Mouse (Mus musculus) hindbrain, postnatal 0 days (tissue): ENCODE data around the gene 1700029F12Rik. TPM values are rescaled to one million over a fixed set of nuclear protein-coding genes. Genes with fewer than 3 reads are reported as not detected.

Experiments used
- ATAC-seq: fragments of 200-750 bp; cut with Nextera tagmentation; 2 replicates; pipeline ENCODE4 v1.8.0; 2017; ENCODE audit warnings: mild to moderate bottlenecking, moderate TSS enrichment, moderate library complexity
- DNase-seq: peaks from one replicate; pipeline ENCODE4 v3.0.0-alpha.2; 2015; ENCODE audit warnings: low spot score
- H3K27ac ChIP-seq: fragments of 300-500 bp; sonication (generic); 2 replicates; pipeline ENCODE4 v1.5.1; 2014; ENCODE audit warnings: mild to moderate bottlenecking
- H3K27me3 ChIP-seq: fragments of 300-500 bp; sonication (generic); 2 replicates; pipeline ENCODE4 v1.6.1; 2014; ENCODE audit warnings: low read length, mixed read lengths; ENCODE audit not compliant: insufficient read depth
- H3K36me3 ChIP-seq: fragments of 300-500 bp; sonication (generic); 2 replicates; pipeline ENCODE4 v1.6.1; 2014; ENCODE audit warnings: low read length, mixed read lengths; ENCODE audit not compliant: insufficient read depth
- H3K4me1 ChIP-seq: fragments of 300-500 bp; sonication (generic); 2 replicates; pipeline ENCODE4 v1.6.1; 2014; ENCODE audit warnings: antibody characterized with exemption, low read length, mixed read lengths; ENCODE audit not compliant: insufficient read depth
- H3K4me2 ChIP-seq: fragments of 300-500 bp; sonication (generic); 2 replicates; pipeline ENCODE4 v1.6.1; 2014; ENCODE audit warnings: low read depth, mild to moderate bottlenecking, low read length, moderate library complexity, mixed read lengths
- H3K4me3 ChIP-seq: fragments of 300-500 bp; sonication (generic); 2 replicates; pipeline ENCODE4 v1.5.1; 2014; ENCODE audit warnings: low read length
- H3K9ac ChIP-seq: fragments of 300-500 bp; sonication (generic); replicated peaks from 2 replicates; pipeline ENCODE4 v1.6.1; 2014; ENCODE audit warnings: mild to moderate bottlenecking, low read length, moderate library complexity, mixed read lengths
- H3K9me3 ChIP-seq: fragments of 300-500 bp; sonication (generic); 2 replicates; pipeline ENCODE4 v1.6.1; 2016; ENCODE audit warnings: low read length, mixed read lengths
- CTCF ChIP-seq: IDR thresholded peaks from 2 replicates; pipeline ENCODE4 v1.5.1; 2016; ENCODE audit warnings: antibody characterized with exemption, control low read depth, low read depth
- WGBS: fragments of 180-500 bp; shearing (Covaris S2); extraction: QIAGEN DNeasy Blood & Tissue Kit; methylation state at CpG from one replicate; pipeline ENCODE4 v1.1.7; 2014; 5-methylcytosine and 5-hydroxymethylcytosine counted together
- polyA plus RNA-seq: library from polyadenylated mRNA; unstranded; fragments of >200 nt; fragmentation: Nextera tagmentation; extraction: Ambion mirVana; gene quantifications from 2 replicates; pipeline ENCODE4 v1.2.1, GENCODE M21; 2015
- total RNA-seq: library from RNA; depleted of rRNA; stranded (reverse); fragments of >200 nt; gene quantifications from 2 replicates; pipeline ENCODE4 v1.2.3, GENCODE M21; 2014

The 1700029F12Rik gene
- total and polyA plus RNA-seq, 2 experiments from 2014 or later: not detected

- Histone ChIP-seq H3K4me2 (no peak overlapping the region), H3K27me3 (no peaks in the 10 kb centered on the region), H3K36me3 (no peaks in the 10 kb centered on the region), H3K4me3 (no peak overlapping the region), H3K9me3 (no peaks in the 10 kb centered on the region), H3K27ac (no peak overlapping the region), H3K4me1 (no peaks in the 10 kb centered on the region), H3K9ac (no peak overlapping the region)
- no peak for TF ChIP-seq CTCF
- no peak for ATAC-seq
- DNase-seq: no peak
- WGBS: 89% methylated on average over 2 of the region's 2 CpGs
Measured at GRCm38 (mm10) chr13:97063431-97063830, 29.3 kb upstream of the 1700029F12Rik start.

- WGBS: 75% methylated on average over 3 of the region's 3 CpGs
- peak; percentile 24 for DNase-seq
- ATAC-seq: no peak
Measured at GRCm38 (mm10) chr13:97062151-97062550, 28.0 kb upstream of the 1700029F12Rik start.

GRCm38 (mm10) chr13:97060331-97060730 lies 26.2 kb upstream of the 1700029F12Rik start:
- 63% methylated on average over 2 of the region's 8 CpGs for WGBS
- H3K4me1 ChIP-seq: no peaks in the 10 kb centered on the region
- H3K4me3 ChIP-seq: no peak overlapping the region
- no peaks in the 10 kb centered on the region for H3K27me3 ChIP-seq
- no peaks in the 10 kb centered on the region for H3K36me3 ChIP-seq
- ATAC-seq (no peak), DNase-seq (no peak)
- no peaks in the 10 kb centered on the region for H3K9me3 ChIP-seq
- no peak for TF ChIP-seq CTCF
- H3K4me2 ChIP-seq: no peak overlapping the region
- no peak overlapping the region for H3K9ac ChIP-seq
- H3K27ac ChIP-seq: no peak overlapping the region

More at GRCm38 (mm10) chr13:97062151-97062550, 28.0 kb upstream of the 1700029F12Rik start:
- no peaks in the 10 kb centered on the region for H3K4me1 ChIP-seq
- H3K4me3 ChIP-seq: no peak overlapping the region
- H3K27me3 ChIP-seq: no peaks in the 10 kb centered on the region
- no peak for TF ChIP-seq CTCF
- H3K9me3 ChIP-seq: no peaks in the 10 kb centered on the region
- no peak overlapping the region for H3K4me2 ChIP-seq
- H3K27ac ChIP-seq: no peak overlapping the region
- H3K9ac ChIP-seq: no peak overlapping the region
- H3K36me3 ChIP-seq: no peaks in the 10 kb centered on the region

- ATAC-seq: no peak
- TF ChIP-seq CTCF: no peak
- H3K4me1 ChIP-seq: no peaks in the 10 kb centered on the region
- H3K4me3 ChIP-seq: no peak overlapping the region
- 91% methylated on average over 6 of the region's 6 CpGs for WGBS
- H3K27me3 ChIP-seq: no peaks in the 10 kb centered on the region
- no peaks in the 10 kb centered on the region for H3K36me3 ChIP-seq
- no peak overlapping the region for H3K27ac ChIP-seq
- no peak overlapping the region for H3K9ac ChIP-seq
- no peaks in the 10 kb centered on the region for H3K9me3 ChIP-seq
- no peak overlapping the region for H3K4me2 ChIP-seq
- DNase-seq: no peak
Measured at GRCm38 (mm10) chr13:97059746-97060145, 25.6 kb upstream of the 1700029F12Rik start.

GRCm38 (mm10) chr13:97057817-97058216 lies 23.7 kb upstream of the 1700029F12Rik start:
- Histone ChIP-seq H3K4me3 (no peak overlapping the region), H3K36me3 (no peaks in the 10 kb centered on the region), H3K4me1 (no peaks in the 10 kb centered on the region), H3K9ac (no peak overlapping the region), H3K27ac (no peak overlapping the region), H3K4me2 (no peak overlapping the region), H3K27me3 (no peaks in the 10 kb centered on the region), H3K9me3 (no peaks in the 10 kb centered on the region)
- TF ChIP-seq CTCF: no peak
- ATAC-seq (no peak), DNase-seq (no peak)
- WGBS: 57% methylated on average over 4 of the region's 4 CpGs

- Histone ChIP-seq H3K27ac (no peak overlapping the region), H3K9ac (no peak overlapping the region), H3K4me2 (no peak overlapping the region), H3K9me3 (no peaks in the 10 kb centered on the region), H3K4me3 (no peak overlapping the region), H3K27me3 (no peaks in the 10 kb centered on the region), H3K36me3 (no peaks in the 10 kb centered on the region), H3K4me1 (no peaks in the 10 kb centered on the region)
- WGBS: 44% methylated on average over 8 of the region's 8 CpGs
- DNase-seq (peak; percentile 70), ATAC-seq (peak; percentile 64)
- no peak for TF ChIP-seq CTCF
Measured at GRCm38 (mm10) chr13:97053844-97054243, 19.7 kb upstream of the 1700029F12Rik start.

GRCm38 (mm10) chr13:97052667-97053066 lies 18.5 kb upstream of the 1700029F12Rik start:
- Histone ChIP-seq H3K9ac (no peak overlapping the region), H3K4me1 (no peaks in the 10 kb centered on the region), H3K36me3 (no peaks in the 10 kb centered on the region), H3K4me3 (no peak overlapping the region), H3K4me2 (no peak overlapping the region), H3K9me3 (no peaks in the 10 kb centered on the region), H3K27me3 (no peaks in the 10 kb centered on the region), H3K27ac (no peak overlapping the region)
- ATAC-seq (peak; percentile 63; the same call in 1 of the 2 replicates), DNase-seq (peak; percentile 91)
- TF ChIP-seq CTCF: peak; percentile 91
- WGBS: 16% methylated on average over 11 of the region's 11 CpGs
